Mouse (Mus musculus) MEL-GATA-1-ER (cell line): ENCODE measurements around the gene Phactr1.

Source experiments
- DNase-seq: peaks from one replicate; pipeline ENCODE4 v3.0.0-alpha.2; 2012; ENCODE audit warnings: low read depth; ENCODE audit errors: extremely low read depth

The Phactr1 gene

DNA sequence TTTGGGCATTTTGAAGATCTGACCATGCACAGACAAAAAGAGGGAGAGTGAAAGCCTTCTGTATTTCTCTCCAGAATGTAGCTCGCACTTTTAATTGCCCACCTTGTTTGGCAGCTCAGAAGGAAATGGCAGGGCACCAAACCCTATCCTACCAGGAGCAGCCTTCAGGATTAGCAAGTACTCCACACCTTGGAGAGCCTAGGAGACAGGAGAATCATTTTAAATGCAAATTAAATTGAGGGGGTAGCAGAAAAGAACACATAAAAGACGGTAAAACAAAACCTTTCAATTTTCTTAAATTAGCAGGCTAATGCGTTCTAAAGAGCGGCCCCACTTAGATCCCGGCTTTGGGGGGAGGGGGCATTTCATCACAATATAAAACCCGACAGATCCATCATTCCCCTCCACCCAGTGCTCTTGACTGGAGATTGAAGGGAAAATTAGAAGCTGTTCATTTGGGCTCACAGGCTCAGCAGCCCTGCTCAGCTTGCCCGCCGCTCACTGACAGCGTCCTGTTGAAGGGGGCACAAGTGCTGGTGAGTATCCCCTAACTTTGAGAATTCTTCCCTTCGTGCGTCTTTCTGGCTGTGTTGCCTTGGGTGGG lies at the start of gene Phactr1:
TSS of gene Phactr1 (plus strand) at position 233 of the 604 bp plus-strand sequence.
- no peak for DNase-seq

DNA sequence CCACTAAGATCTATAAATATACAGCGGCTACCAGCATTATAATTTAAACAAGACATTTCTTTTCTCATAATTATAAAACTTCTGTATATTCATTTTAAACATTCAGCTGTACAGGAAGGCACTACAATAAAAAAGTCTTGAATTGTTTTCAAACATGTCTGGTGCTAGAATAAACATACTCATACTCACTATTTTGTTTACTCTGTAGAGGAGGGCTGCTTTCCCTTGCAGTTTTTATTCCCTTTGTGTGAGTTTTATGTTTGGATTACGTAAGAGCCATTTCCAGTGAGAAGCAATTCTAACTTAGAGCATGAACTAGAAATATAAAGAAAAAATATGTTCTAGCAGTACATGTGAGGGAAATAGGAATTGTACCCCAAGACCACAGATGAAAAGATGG lies 45.5 kb upstream of the Phactr1 start:
- no peak for DNase-seq

DNA sequence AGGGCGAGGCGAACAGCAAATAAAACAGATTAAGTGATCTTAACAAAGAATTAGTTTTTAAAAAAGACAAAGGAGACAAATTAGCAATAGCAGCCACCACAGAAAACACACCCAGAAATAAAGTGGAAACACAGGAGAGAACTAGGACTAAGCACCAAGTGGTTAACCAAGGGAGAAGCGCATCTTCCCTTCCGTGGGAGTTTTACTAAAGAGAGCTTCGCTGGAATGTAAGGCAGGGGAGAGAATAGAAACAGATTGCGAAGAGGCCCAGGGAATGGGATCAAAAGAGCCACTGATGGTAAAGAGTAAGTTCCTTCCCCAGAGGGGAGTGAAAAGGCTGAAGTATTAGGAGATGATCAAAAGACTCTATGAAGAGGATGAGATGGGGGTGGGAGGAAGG lies 30.2 kb upstream of the Phactr1 start:
- no peak for DNase-seq

DNA sequence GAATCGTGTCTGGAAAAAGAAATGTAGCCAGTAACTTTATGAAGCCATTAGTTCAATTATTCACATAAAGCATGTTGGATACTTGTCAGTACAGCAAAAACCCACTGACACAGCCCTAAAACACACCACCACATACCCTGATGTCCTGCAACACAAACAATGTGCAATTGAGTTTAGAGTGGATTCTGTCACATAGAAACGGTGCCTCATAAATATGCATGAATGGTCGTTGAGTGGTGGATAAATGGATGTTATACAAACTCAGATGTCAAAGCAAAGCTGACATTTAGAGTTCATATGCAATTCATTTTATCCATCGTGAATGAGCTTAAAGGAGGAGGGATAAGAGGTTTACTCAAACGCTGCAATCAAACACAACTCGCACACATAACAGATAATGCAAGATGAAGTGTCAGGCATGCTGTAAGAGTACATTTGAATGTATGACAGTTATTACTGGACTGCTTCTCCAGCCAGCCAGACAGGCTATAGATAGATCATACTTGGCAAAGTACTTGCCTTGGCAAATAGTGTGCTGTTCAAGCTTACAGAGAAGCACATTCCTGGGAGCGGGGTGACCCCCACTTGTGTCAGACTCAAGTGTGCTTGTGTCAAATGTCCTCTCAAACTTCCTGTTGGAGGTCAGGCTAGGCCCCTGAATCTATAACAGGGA lies 23.6 kb upstream of the Phactr1 start:
- no peak for DNase-seq

DNA sequence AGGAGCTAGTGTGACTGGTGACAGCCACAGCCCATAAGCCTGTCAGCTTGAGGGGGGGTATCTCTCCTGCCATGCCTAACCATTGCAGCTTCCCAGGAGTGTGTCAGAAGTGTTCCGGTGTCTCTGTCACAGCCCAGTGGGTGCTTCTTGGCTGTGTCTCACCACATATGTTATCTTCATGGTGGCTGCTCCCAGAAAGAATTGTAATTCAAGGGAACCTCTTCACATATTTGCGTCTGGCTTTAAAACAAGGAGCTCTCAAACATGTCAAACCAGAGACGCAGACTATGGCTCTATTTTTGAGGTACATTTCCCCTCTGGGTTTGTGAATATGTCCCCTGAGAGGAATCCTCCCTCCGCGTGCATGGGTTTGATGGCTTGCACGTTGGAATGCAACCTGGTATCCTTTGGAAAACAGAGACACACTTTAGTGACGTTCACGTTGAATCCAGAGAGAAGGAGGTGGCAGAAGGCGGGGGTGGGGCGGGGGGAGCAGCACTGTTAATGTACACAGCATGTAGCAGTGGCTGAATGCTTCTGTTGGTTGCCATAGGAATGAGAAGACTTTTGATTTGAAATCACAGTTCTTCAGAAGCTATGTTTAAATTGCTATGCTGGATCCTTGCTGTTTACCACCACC lies 8.7 kb upstream of the Phactr1 start:
- no peak for DNase-seq

DNA sequence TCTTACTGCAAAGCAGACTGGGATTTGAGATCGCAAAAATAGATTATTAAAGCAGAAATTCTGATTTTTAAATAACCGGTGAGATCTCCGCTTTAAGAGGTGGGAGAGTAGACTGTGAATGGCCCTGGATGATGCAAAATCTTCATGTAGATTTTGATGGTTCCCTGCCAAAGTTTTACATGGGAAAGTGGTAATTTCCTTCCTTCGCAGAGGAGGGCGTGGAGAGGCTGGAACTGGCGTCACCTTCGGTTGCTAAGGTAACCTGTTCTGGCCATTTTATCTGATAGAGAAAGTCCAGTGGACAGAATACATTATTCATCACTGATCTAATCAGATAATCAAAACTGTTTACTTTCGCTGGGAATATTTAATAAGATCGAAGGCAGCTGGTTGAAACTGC lies 876 bp downstream of the Phactr1 start:
- DNase-seq, result no peak

DNA sequence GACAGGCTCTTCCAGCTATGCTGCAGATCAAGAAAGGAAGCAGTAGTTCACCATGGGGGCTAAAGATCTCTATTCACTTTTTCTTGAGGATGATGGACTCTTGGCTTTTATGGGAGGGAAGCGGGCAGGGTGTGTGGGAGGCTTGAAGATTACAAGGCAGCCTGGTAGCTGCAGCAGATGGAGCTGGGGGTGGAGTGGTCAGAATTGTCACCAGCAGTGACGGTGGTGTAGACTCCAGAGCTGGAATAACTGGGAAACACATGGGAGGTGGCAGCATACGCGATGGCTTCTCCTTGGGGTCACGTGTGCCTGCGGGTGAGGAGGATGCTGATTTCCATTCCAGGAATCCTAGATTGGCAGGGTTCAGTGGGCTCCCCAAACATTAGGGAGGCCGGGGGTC lies 3.8 kb downstream of the Phactr1 start:
- DNase-seq, result no peak

DNA sequence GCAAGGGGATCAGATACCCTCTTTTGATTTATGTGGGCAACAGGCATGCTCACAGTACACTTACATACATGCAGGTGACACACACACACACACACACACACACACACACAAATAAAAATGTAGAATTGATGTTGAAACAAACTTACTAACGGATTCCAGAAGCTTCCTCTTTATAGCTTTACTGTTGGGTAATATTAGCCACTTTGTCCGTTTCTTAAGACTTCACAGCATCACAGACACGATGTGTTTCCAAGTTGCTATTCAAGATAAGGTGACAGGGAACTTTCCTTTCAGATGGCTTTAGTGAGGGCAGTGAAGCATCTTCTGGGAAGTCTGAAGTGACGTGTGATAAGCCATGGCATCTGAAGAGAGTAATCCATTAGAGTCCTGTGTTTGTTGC lies 11.8 kb downstream of the Phactr1 start:
- DNase-seq, result no peak

DNA sequence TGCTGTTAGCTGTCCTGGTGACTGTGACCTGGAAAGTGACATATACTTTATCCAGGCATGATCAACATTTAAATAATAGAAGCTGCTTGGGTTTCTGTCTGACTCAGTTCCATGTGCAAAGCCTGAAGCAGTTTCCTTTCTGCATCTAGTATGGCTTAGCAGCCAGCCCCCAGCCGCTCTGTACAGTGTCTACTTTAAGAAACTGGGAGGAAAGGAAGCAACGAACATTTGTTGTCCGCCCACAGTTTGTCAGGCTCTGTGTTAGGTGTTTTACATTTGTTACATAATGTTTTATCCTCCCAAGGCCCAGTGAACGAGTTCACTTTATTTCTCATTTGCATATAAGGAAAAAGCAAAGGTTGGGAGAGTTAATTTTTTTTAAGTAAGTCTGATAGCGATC lies 16.2 kb downstream of the Phactr1 start:
- no peak for DNase-seq

DNA sequence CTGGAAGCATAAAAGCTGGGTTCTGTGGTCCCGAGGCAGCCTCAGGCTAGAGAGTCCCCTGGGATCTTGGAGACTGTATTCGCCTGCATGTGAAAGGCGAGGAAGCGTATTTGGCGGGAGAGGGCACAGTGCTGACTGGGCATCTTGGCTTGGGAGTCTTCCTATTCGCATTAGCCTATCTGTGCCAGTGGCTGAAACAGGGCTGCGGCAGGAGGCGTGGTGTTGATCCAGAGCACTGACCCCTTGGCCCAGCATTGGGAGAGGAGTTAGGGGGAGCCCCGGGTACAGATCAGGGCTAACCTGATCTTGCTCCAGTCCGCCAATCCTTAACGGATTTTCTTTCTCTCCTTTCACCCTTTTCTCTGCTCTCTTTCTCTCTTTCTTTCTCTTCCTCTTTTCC lies 28.7 kb downstream of the Phactr1 start:
- DNase-seq, result no peak

DNA sequence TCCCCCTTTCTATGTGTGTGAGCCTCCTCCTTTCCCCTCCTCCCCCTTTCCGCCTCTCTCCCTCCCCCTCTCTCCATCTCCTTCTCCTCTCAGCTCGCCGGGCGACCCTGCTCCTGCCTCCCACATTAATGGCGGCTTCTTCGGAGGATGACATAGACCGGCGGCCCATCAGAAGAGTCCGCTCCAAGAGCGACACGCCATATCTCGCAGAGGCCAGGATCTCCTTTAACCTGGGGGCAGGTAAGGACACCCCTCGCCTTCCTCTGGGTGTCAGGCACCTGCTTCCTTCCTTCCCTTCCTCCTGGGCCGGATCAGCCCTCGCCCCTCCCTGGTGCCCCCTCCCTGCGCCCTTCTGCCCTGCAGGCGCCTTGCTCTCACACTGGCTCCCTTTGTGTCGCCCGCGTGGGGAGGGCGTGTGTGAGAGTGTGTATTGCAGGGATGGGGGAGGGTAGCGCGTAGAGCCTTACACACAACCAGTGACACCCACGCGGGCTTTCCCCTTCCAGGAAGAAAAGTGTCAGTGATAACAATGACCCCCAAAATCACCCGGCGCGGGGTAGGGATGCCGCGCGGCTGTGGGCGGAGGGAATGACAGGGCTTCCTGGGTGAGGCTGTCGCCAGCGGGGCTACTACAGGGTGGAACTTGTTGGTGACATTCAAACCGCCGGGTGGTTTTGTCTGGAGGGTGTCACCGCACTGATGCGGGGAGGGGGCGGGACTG lies 29.3 kb downstream of the Phactr1 start:
- DNase-seq, result no peak

DNA sequence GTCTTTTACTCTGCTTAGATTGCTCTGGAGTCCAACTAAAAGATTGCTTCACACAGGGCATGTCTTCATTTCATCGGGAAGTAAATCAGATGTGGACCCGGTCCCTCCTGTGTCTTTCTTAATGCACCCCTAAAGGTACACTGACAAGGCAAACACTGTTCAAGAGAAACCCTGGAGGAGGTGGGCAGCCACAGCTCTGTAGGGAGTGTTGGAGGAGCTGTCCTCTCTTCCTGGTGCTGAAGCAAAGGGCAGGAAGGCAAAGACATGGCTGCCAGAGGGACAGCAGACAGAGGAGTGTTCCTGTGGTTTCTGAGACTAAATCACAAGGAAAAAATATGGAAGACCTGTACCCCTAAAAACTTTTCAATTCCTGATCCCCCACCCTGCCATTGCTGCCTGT lies 31.1 kb downstream of the Phactr1 start:
- DNase-seq, result no peak

DNA sequence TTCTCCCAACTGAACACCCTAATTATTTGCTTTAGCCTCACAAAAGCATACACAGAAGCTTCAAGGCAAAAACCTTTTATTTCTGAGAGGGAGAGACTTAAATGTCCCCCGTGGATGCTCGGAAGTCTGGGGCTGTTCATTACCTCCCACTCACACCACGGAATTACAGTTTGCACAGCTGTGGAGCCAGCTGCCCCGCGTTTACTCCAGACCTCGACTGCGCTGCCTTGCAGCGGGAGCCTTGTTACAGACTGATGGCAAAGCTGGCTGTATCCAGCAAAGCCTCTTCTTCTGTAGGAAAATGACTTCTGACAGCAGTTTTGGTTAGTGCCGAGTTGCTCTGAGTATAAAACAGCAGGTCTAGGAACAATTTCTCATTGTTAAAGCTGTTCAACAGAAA lies 39.0 kb downstream of the Phactr1 start:
- DNase-seq, result no peak

DNA sequence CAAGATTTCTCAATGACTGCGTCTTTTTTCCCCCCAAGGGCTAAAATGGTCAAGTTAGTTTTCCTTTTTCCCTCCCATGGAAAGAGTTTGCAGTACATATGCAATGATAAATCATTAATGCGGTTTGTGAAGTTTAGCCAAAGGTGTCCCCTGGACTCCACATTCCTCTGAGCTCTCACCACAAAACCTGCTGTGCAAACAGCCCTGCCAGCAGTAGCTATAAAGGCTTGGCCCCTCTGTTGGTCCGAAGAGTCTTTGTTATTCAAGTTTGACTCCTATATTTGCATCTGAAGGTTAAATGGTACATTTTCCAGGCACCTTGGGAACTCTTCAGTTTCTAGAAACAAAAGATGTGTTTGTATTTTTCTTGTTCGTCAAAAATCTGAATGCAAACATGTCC lies 39.7 kb downstream of the Phactr1 start:
- DNase-seq, result no peak

DNA sequence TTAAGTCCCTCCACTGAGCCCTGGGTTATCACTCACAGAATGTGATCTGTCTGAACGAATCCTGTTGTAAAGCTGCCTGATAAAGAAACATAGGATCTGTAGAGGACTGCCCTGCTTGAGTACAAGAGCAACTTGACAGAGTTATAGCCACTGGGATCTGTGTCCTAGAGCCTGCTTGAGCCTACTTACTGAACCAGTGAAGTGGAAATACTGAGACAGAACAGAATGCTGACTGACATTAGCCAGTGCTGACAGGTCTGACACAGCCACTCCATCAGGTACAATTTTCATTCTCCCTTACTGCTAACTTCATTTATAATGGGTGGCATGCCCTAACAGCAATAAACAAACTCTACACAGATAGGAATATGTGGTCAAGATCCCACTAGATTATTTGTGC lies 40.2 kb downstream of the Phactr1 start:
- DNase-seq, result no peak

DNA sequence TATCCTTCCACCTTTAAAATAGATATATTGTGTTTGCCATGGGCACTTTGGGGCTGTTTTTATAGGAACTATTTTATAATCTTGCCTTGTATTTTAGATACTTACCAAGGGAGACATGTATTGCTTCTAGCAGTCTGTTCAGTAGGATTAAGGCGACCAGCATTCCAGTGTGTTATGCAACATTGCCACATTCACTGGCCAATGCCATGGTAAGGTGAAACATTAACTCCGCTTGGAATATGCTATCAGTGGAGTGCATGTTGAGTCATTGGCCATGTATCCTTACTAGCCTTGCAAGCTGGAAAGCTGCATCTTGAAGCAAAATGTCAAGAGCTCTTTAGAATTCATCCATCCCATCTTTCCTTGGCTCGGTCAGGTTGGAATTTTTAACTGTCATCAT lies 43.6 kb downstream of the Phactr1 start:
- no peak for DNase-seq

DNA sequence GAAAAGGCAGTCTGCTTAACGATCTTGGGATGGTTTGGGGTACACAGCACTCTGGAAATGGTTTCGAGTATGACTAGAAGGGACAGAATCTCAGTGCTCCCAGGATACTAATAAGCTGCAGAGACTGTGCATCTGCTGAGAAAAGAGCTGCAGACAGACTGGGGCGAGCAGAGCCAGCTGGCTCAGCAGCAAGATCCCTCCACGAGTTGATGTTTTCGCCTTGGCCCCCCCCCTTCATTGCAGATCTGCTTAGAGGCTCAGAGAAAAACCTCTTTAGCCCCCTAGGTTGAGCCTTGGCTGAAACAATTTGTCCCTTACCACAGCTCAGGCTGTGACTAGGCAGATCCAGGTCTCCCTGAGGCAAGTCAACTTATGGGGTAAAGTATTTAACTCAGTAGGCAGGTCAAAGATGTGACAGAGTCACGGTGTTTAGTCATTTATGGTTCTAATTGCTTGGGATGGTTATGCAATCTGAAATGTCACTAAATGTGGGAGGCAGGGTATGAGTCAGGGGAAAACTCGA lies 45.3 kb downstream of the Phactr1 start:
- no peak for DNase-seq

DNA sequence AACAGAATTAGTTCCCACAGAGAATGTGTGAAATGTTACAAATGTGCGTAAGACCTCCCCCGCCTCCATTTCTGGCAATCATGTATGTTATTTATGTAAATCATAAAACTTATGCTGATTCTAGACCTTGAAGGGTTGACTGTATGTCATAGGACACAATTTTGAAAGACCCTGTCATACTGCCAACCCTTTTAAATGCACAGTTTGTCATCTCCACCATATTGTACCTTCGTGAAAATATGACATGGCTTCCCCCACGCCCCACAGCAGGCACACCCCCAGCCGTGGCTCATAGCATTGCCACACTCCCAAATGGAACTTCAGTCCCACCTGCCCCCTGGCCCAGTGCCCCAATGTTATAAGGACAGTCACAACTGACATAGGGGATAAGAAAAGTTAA lies 57.1 kb downstream of the Phactr1 start:
- DNase-seq, result no peak

DNA sequence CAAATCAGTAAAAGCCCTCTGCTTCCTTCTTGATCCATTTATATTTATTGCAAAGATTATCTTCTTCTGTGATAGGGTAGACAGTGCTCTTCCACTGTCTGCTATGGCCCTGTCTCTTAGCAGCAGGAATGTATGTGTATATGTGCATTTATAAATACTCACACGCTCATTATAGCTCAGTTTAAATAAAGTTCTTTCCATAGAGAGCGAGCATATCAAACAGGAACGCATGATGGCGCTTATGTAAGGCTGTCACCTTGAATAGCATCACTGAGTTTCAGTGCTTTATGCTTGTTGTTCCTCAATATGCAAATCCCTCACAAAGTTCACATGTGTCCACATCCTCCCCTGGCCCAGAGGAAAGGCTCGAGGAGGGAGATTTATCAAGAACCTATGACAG lies 57.7 kb downstream of the Phactr1 start:
- DNase-seq, result no peak

DNA sequence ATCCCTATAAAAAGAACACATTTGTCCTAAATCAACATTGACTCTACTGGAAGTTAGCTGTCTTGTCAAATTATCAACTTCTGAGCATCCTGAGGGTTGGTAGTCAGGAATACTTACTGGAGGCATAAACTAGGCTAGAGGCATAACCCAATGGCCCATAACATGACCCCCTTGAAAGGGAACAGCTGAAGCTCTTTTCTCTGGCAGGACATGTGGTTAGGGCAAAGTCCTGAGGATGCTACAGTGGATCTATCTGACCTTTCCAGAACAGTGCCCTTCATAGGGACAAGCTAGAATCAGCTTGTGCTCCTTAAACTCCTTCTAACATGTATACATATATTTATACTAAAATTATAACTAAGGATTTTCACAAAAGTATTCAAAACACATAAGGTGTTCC lies 61.8 kb downstream of the Phactr1 start:
- DNase-seq, result no peak

DNA sequence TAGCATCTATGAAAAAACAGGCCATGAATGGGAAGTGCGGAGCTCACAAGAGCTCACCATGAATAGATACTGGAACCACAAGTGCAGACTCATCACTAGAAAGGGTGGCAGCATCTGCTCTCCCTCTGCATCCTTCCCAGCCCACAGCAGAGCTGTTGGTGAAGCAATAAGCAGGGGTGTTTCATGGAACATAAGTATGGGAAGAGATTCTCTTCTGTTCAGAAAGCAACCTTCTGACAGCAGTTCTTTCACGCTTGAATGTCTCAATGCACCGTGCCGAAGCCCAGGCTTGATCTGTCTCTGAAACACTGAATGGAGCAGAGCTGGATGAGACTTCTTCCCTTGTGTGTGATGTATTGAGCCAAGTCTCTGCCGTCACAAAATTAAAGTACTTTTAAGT lies 64.0 kb downstream of the Phactr1 start:
- no peak for DNase-seq
